ENCODE assay signal across 7 mouse cellular contexts in the genomic region with DNA sequence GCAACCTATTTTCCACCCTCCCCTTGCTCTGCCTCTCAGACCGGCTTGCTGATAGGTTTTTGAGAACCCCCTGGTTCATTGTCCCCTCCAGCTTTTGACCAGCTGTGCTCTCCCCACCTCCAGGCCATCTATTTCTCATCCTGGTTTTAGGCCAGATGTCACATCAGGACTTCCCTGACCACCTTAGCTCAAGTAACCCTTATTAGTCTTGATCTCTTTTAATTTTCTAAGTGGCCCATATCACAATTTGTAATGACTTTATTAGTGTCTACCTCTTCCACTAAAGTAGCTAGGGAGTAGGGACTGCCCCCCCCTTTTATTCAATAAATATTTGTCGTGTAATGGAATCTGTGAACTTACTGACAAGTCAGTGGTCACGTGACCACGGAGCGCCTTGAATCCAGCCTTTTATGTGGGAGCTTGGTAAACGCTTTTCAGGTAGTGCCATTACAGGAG. TPM values are rescaled to one million over a fixed set of nuclear protein-coding genes. Genes with fewer than 3 reads are reported as not detected.
A peak's percentile ranks its signal among the peaks of the same experiment; 100 is the strongest.
DNase-seq lines count a peak whose midpoint lies in the region; ATAC-seq and TF ChIP-seq lines count a peak whose summit lies in the region.

No protein-coding gene starts in this region.

- no peak for ATAC-seq in hindbrain, postnatal 0 days
- ATAC-seq in liver, postnatal 0 days: peak; percentile 37
- ATAC-seq in stomach, embryonic 14.5 days (ENCODE audit: insufficient number of reproducible peaks, insufficient read depth, low FRiP score, low read depth): peak; percentile 11; the same call in 1 of the 2 replicates

- H3K27me3 ChIP-seq in hindbrain, postnatal 0 days (ENCODE audit: insufficient read depth, low read length): no peaks in the 10 kb centered on the region
- no peaks in the 10 kb centered on the region for H3K27me3 ChIP-seq in liver, postnatal 0 days (ENCODE audit: insufficient read depth, low read length)
- H3K27me3 ChIP-seq in stomach, embryonic 14.5 days (ENCODE audit: control insufficient read depth, insufficient read depth, low read length): no peaks in the 10 kb centered on the region

- TF ChIP-seq CTCF in hindbrain, postnatal 0 days (IDR thresholded peaks at IDR 0.05; ENCODE audit: low read depth): no peak
- TF ChIP-seq CTCF in liver, postnatal 0 days (IDR thresholded peaks at IDR 0.05; ENCODE audit: low read depth): no peak

- under 1% methylated on average over 6 of the region's 6 CpGs for WGBS in hindbrain, postnatal 0 days
- WGBS in liver, postnatal 0 days (ENCODE audit: insufficient replicate concordance): 2% methylated on average over 6 of the region's 6 CpGs
- WGBS in stomach, embryonic 14.5 days: 2% methylated on average over 6 of the region's 6 CpGs

- peak overlapping the region; percentile 79 for H3K27ac ChIP-seq in hindbrain, postnatal 0 days
- H3K27ac ChIP-seq in liver, postnatal 0 days (ENCODE audit: low read depth): peak overlapping the region; percentile 90
- peak overlapping the region; percentile 86; the same call in 1 of the 2 replicates for H3K27ac ChIP-seq in stomach, embryonic 14.5 days (ENCODE audit: low read length)

- H3K4me1 ChIP-seq in hindbrain, postnatal 0 days (ENCODE audit: insufficient read depth, low read length): peaks cover 9% of the 10 kb centered on the region
- H3K4me1 ChIP-seq in liver, postnatal 0 days (ENCODE audit: insufficient read depth): peaks cover 13% of the 10 kb centered on the region
- H3K4me1 ChIP-seq in stomach, embryonic 14.5 days (ENCODE audit: control insufficient read depth, insufficient read depth, low read length): peaks cover 9% of the 10 kb centered on the region; the same call in 1 of the 2 replicates

- peak overlapping the region; percentile 89 for H3K4me3 ChIP-seq in hindbrain, postnatal 0 days (ENCODE audit: low read length)
- H3K4me3 ChIP-seq in liver, postnatal 0 days (ENCODE audit: low read depth, low read length): peak overlapping the region; percentile 79
- peak overlapping the region; percentile 71 for H3K4me3 ChIP-seq in stomach, embryonic 14.5 days (ENCODE audit: low read depth, low read length)

- H3K36me3 ChIP-seq in hindbrain, postnatal 0 days (ENCODE audit: insufficient read depth, low read length): peaks cover 17% of the 10 kb centered on the region
- peaks cover 21% of the 10 kb centered on the region for H3K36me3 ChIP-seq in liver, postnatal 0 days (replicated peaks; ENCODE audit: insufficient read depth, low read length)
- H3K36me3 ChIP-seq in stomach, embryonic 14.5 days (ENCODE audit: control insufficient read depth, insufficient read depth, low read length): peaks cover 17% of the 10 kb centered on the region

- TF ChIP-seq EP300 in liver, postnatal 0 days (IDR thresholded peaks at IDR 0.05; ENCODE audit: low read depth): no peak

- H3K9me3 ChIP-seq in hindbrain, postnatal 0 days (ENCODE audit: low read length): no peaks in the 10 kb centered on the region
- no peaks in the 10 kb centered on the region for H3K9me3 ChIP-seq in liver, postnatal 0 days (ENCODE audit: low read length)
- no peaks in the 10 kb centered on the region for H3K9me3 ChIP-seq in stomach, embryonic 14.5 days (ENCODE audit: control insufficient read depth, low read depth, low read length)

- H3K4me2 ChIP-seq in hindbrain, postnatal 0 days (ENCODE audit: low read depth, low read length): peak overlapping the region; percentile 91
- H3K4me2 ChIP-seq in liver, postnatal 0 days (ENCODE audit: low read depth, low read length): peak overlapping the region; percentile 94
- H3K4me2 ChIP-seq in stomach, embryonic 14.5 days (replicated peaks; ENCODE audit: low read depth, low read length): peak overlapping the region; percentile 77

- peak overlapping the region; percentile 85 for H3K9ac ChIP-seq in hindbrain, postnatal 0 days (replicated peaks; ENCODE audit: low read length)
- H3K9ac ChIP-seq in liver, postnatal 0 days (replicated peaks): peak overlapping the region; percentile 75
- peak overlapping the region; percentile 57 for H3K9ac ChIP-seq in stomach, embryonic 14.5 days (replicated peaks; ENCODE audit: low read depth, low read length)

- DNase-seq in 3134 (ENCODE audit: extremely low read depth, insufficient read length, low spot score): peak; percentile 24
- peak; percentile 68 for DNase-seq in A20 (ENCODE audit: low read depth, low spot score)
- peak; percentile 81 for DNase-seq in embryo, embryonic 11 days
- DNase-seq in hindbrain, postnatal 0 days (ENCODE audit: low spot score): peak; percentile 57
- DNase-seq in liver, postnatal 0 days: peak; percentile 56
- DNase-seq in urinary bladder, postnatal 4 days (ENCODE audit: low spot score in 2 of 2): no peak

RNA-seq across cellular contexts. Expression of a gene that starts 0.7 kb away (rescaled TPM):
- total RNA-seq in hindbrain, postnatal 0 days (2014; rRNA removed): 88.7 and 97.5 TPM in 2 replicates
- polyA plus RNA-seq in hindbrain, postnatal 0 days (2015; fragmentation: Nextera tagmentation; extraction: Ambion mirVana): 80.9 and 92.3 TPM in 2 replicates
- polyA plus RNA-seq in liver, postnatal 0 days (2015; fragmentation: Nextera tagmentation; extraction: Ambion mirVana): 20.2 and 22.3 TPM in 2 replicates
- polyA plus RNA-seq in stomach, embryonic 14.5 days (2014; fragmentation: Nextera tagmentation; extraction: Ambion mirVana): 35.7 and 37.5 TPM in 2 replicates

RNA-seq across cellular contexts. Expression of a gene that starts 8.3 kb away (rescaled TPM):
- 5.7 and 6.0 TPM in 2 replicates for total RNA-seq in hindbrain, postnatal 0 days (2014; rRNA removed)
- polyA plus RNA-seq in hindbrain, postnatal 0 days (2015; fragmentation: Nextera tagmentation; extraction: Ambion mirVana): 3.5 and 4.0 TPM in 2 replicates
- 2.0 and 2.5 TPM in 2 replicates for polyA plus RNA-seq in liver, postnatal 0 days (2015; fragmentation: Nextera tagmentation; extraction: Ambion mirVana)
- polyA plus RNA-seq in stomach, embryonic 14.5 days (2014; fragmentation: Nextera tagmentation; extraction: Ambion mirVana): 1.0 and 2.0 TPM in 2 replicates

RNA-seq across cellular contexts. Expression of a gene that starts 8.5 kb away (rescaled TPM):
- 8.3 and 8.6 TPM in 2 replicates for total RNA-seq in hindbrain, postnatal 0 days (2014; rRNA removed)
- polyA plus RNA-seq in hindbrain, postnatal 0 days (2015; fragmentation: Nextera tagmentation; extraction: Ambion mirVana): 11.0 and 11.8 TPM in 2 replicates
- polyA plus RNA-seq in liver, postnatal 0 days (2015; fragmentation: Nextera tagmentation; extraction: Ambion mirVana): 8.0 and 9.5 TPM in 2 replicates
- polyA plus RNA-seq in stomach, embryonic 14.5 days (2014; fragmentation: Nextera tagmentation; extraction: Ambion mirVana): 16.8 and 18.2 TPM in 2 replicates

RNA-seq across cellular contexts. Expression of a gene that starts 20.8 kb away (rescaled TPM):
- 65.1 and 71.4 TPM in 2 replicates for total RNA-seq in hindbrain, postnatal 0 days (2014; rRNA removed)
- 75.2 and 78.8 TPM in 2 replicates for polyA plus RNA-seq in hindbrain, postnatal 0 days (2015; fragmentation: Nextera tagmentation; extraction: Ambion mirVana)
- 43.0 and 45.7 TPM in 2 replicates for polyA plus RNA-seq in liver, postnatal 0 days (2015; fragmentation: Nextera tagmentation; extraction: Ambion mirVana)
- polyA plus RNA-seq in stomach, embryonic 14.5 days (2014; fragmentation: Nextera tagmentation; extraction: Ambion mirVana): 41.5 and 45.3 TPM in 2 replicates

RNA-seq across cellular contexts. Expression of a gene that starts 23.0 kb away (rescaled TPM):
- 103 and 110 TPM in 2 replicates for total RNA-seq in hindbrain, postnatal 0 days (2014; rRNA removed)
- polyA plus RNA-seq in hindbrain, postnatal 0 days (2015; fragmentation: Nextera tagmentation; extraction: Ambion mirVana): 55.5 and 55.6 TPM in 2 replicates
- polyA plus RNA-seq in liver, postnatal 0 days (2015; fragmentation: Nextera tagmentation; extraction: Ambion mirVana): 29.4 and 32.4 TPM in 2 replicates
- polyA plus RNA-seq in stomach, embryonic 14.5 days (2014; fragmentation: Nextera tagmentation; extraction: Ambion mirVana): 82.0 and 90.3 TPM in 2 replicates

Comparison
In these comparisons a context has a peak if more than half of its experiments do, and no peak if none do; other contexts are left out.
1. DNase-seq: peak in 3134 (single experiment), A20 (single experiment), embryo, embryonic 11 days (single experiment), hindbrain, postnatal 0 days (single experiment) and liver, postnatal 0 days (single experiment); none in urinary bladder, postnatal 4 days (0 of 2).
2. Peak in every context shown above with its lines, with median percentiles within 50 percentile points of each other: H3K27ac ChIP-seq, H3K4me2 ChIP-seq, H3K4me3 ChIP-seq and H3K9ac ChIP-seq.